Mouse (Mus musculus): ENCODE measurements around the gene Hcn3. TPM values are rescaled to one million over a fixed set of nuclear protein-coding genes. Genes with fewer than 3 reads are reported as not detected.
"Not testable (repeated sequence)": the region's sequence is repeated elsewhere in the genome, so short reads cannot be mapped to it uniquely, and the experiment has no call there.

Gene Hcn3
- polyA plus RNA-seq, 1 experiment from 2014 or later = 9.1 TPM

DNA sequence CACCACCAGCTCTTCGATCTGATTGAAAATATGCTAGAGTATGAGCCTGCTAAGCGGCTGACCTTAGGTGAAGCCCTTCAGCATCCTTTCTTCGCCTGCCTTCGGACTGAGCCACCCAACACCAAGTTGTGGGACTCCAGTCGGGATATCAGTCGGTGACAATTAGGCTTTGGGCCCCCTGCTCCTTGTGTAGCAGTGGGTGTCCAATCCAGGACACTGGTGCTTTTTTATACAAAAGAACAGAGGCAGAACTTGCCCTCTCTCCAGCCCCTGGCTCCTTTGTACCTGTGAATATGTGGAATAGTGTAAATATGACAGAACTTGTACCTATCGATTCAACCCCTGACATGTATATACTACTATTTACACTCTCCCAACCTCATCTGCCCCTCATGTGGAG is 16.4 kb upstream of the Hcn3 start:
- Histone ChIP-seq H3K27ac (no peak overlapping the region), H3K4me3 (no peak overlapping the region), H3K4me1 (replicated peaks) (peaks cover 18% of the 10 kb centered on the region), H3K27me3 (ENCODE audit: insufficient read depth, poor library complexity, severe bottlenecking) (no peaks in the 10 kb centered on the region), H3K36me3 (peaks cover 79% of the 10 kb centered on the region), H3K9me3 (no peaks in the 10 kb centered on the region)
- WGBS = 87% methylated on average over 7 of the region's 7 CpGs
- no peak for DNase-seq (ENCODE audit: low spot score)

DNA sequence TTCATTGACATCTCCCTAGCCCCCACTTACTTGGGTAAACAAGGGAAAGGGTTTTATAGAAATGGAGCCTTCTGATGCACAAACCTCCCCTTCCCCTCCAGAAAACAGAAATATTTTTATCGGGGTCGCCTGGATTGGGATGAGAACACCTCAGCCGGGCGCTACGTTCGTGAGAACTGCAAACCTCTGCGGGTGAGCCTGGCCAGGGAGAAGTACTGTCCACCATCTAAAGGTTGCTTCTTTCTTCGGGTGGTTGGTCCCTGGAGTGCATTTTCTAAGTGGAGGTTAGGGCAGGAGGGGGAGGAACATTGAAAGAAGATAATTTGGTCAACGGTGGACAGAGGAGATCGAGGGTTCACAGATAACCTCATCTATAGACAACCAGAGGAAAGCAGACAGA is 15.5 kb upstream of the Hcn3 start:
- DNase-seq (ENCODE audit: low spot score) = no peak
- Histone ChIP-seq H3K36me3 (peaks cover 79% of the 10 kb centered on the region), H3K4me1 (replicated peaks) (peaks cover 18% of the 10 kb centered on the region), H3K9me3 (no peaks in the 10 kb centered on the region), H3K27me3 (ENCODE audit: insufficient read depth, poor library complexity, severe bottlenecking) (no peaks in the 10 kb centered on the region), H3K4me3 (no peak overlapping the region), H3K27ac (no peak overlapping the region)
- 96% methylated on average over 10 of the region's 10 CpGs for WGBS

DNA sequence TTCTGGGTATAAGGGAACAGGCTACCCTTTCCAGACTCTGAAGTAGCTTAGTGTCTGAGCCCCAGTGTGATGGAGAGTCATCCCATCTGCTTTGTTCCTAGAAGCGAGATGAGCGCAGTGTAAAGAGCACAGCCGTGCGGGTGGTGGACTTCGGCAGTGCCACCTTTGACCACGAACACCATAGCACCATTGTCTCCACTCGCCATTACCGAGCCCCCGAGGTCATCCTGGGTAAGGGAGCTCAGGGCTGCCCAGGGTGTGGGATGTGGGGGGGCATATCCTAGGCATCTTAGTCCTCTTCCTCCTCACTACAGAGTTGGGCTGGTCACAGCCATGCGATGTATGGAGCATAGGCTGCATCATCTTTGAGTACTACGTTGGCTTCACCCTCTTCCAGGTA is 14.8 kb upstream of the Hcn3 start:
- H3K36me3 ChIP-seq = peaks cover 79% of the 10 kb centered on the region
- H3K9me3 ChIP-seq = no peaks in the 10 kb centered on the region
- H3K4me3 ChIP-seq = no peak overlapping the region
- H3K27me3 ChIP-seq (ENCODE audit: insufficient read depth, poor library complexity, severe bottlenecking) = no peaks in the 10 kb centered on the region
- no peak for DNase-seq (ENCODE audit: low spot score)
- peaks cover 18% of the 10 kb centered on the region for H3K4me1 ChIP-seq (replicated peaks)
- no peak overlapping the region for H3K27ac ChIP-seq
- 93% methylated on average over 11 of the region's 11 CpGs for WGBS

DNA sequence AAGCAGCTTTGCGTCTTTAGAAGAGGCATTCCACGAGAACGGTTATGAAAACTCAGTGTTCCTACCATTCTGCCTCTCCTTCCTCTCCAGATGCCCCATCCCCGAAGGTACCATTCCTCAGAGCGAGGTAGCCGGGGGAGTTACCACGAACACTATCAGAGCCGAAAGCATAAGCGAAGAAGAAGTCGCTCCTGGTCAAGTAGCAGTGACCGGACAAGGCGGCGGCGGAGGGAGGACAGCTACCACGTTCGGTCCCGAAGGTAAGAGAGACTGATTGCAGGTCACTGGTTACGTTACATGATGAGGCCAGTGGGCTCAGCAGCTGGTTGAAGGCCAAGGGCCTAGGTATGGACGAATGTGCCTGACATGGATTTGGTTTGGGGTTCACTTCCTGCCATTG is 6.9 kb upstream of the Hcn3 start:
- H3K4me3 ChIP-seq = 0 out of 2 replicates have a peak overlapping the region, but pooled peaks have one; percentile 99
- H3K36me3 ChIP-seq = peaks cover 60% of the 10 kb centered on the region
- no peak overlapping the region for H3K27ac ChIP-seq
- H3K27me3 ChIP-seq (ENCODE audit: insufficient read depth, poor library complexity, severe bottlenecking) = no peaks in the 10 kb centered on the region
- H3K9me3 ChIP-seq = no peaks in the 10 kb centered on the region
- DNase-seq (ENCODE audit: low spot score) = no peak
- WGBS = 97% methylated on average over 19 of the region's 19 CpGs
- H3K4me1 ChIP-seq (replicated peaks) = peaks cover 29% of the 10 kb centered on the region

DNA sequence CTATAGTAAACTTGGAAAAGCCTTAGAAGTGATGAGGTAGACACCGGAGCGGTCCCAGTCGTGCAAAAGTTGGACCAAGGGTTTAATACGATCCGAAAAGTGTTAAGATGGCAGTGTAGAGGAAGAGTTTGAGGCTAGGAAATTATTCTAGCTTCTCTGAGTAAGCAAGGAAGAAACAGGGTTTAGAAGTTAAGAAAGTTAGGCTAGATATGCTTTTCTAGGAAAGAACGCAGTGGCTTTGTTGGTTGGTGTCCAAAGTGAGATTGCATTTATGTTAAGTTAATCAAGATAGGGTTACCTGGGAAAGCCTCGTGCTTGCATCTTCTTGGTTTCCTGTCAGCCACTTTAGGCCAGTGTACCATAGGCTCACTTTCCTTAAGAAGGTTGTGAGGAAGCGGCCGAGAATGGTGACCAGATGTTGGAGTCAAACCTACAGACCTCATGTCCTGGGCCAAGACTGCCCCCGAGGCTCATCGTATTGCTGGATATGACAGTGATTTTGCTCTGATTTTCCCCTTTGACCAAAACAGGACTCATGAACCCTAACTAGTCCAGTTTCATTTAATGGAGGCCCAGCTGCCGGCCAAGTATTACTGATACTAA is 5.4 kb upstream of the Hcn3 start:
- Histone ChIP-seq H3K27ac (peak overlapping the region; percentile 99), H3K4me1 (replicated peaks) (peaks cover 30% of the 10 kb centered on the region), H3K36me3 (peaks cover 44% of the 10 kb centered on the region), H3K9me3 (no peaks in the 10 kb centered on the region), H3K27me3 (ENCODE audit: insufficient read depth, poor library complexity, severe bottlenecking) (no peaks in the 10 kb centered on the region), H3K4me3 (peak overlapping the region; percentile 99)
- DNase-seq (ENCODE audit: low spot score) = no peak
- WGBS = 30% methylated on average over 12 of the region's 12 CpGs

DNA sequence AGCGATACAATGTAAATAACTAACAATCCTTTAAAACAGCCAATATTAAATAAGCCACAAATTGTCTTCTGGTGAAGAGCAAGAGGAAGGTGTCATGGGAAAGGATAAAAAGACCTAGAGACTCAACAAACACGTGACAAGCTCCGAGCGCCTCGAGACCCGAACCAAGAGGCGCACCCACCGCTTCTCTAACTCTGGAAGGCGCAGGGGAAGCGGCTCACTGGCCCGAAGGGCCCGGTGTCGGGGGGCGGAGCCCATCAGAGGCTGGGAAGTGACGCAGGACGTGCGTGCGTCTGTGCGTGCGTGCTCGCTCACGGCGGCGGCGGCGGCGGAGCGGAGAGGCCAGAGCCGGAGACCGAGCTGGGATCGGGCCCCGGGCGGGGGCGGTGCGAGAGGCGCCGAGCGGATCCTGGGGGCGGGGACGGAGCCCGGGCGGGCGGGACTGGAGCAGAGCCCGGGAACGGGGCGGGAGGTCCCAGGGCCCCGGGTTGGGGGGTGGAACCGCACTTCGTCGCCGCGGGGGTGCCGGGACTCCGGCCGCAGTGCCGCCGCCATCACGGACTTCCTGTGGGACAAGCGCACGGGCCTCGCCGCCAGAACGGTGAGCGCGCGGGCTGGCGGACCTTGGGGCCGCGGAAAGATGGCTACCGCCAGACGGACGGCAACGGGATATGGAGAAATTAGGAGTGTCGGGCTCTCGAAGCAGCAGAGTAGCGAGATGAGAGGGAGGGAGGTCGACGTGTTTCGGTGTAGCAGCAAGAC is 4.7 kb upstream of the Hcn3 start, which contains the start of gene Clk2:
TSS of gene Clk2 (plus strand) at position 290 of the 762 bp plus-strand sequence.
- Histone ChIP-seq H3K9me3 (no peaks in the 10 kb centered on the region), H3K27ac (peak within 1 kb of the TSS; percentile 99), H3K27me3 (ENCODE audit: insufficient read depth, poor library complexity, severe bottlenecking) (no peaks in the 10 kb centered on the region; the same call in 1 of the 2 replicates), H3K4me3 (peak within 1 kb of the TSS; percentile 99), H3K36me3 (peaks cover 37% of the 10 kb centered on the region), H3K4me1 (replicated peaks) (peaks cover 37% of the 10 kb centered on the region)
- DNase-seq (ENCODE audit: low spot score) = peak; percentile 96
- under 1% methylated on average over 79 of the region's 79 CpGs for WGBS

DNA sequence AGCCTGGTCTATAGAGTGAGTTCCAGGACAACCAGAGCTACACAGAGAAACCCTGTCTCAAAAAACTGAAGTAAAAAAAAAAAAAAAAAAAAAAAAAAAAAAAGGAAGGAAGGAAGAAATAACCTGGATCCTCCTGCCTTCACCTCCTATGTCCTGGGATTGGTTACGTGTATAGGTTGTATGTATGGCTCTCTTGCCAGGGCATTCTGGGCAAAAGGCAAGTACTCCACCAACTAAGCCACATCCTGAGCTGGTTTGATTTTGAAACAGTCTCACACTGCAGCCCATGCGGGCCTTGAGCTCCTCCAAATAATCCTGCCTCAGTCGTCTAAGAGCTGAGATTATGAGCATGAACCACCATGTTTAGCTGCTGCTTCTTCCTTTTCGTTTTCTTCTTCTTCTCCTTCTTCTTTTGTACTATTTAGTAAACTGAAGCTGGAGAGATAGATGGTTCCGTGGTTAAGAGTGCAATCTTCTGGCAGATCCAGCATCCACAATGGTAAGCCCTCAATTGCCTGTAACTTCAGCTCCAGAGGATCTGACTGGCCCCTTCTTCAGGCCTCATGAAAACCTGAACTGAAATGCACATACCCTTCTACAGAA is 3.7 kb upstream of the Hcn3 start:
- H3K27ac ChIP-seq = peak overlapping the region; percentile 99
- H3K4me3 ChIP-seq = peak overlapping the region; percentile 99; the same call in 1 of the 2 replicates
- WGBS = 74% methylated on average over 5 of the region's 5 CpGs
- peaks cover 28% of the 10 kb centered on the region for H3K36me3 ChIP-seq
- H3K27me3 ChIP-seq (ENCODE audit: insufficient read depth, poor library complexity, severe bottlenecking) = peaks cover 6% of the 10 kb centered on the region
- no peaks in the 10 kb centered on the region for H3K9me3 ChIP-seq
- H3K4me1 ChIP-seq (replicated peaks) = peaks cover 46% of the 10 kb centered on the region
- no peak for DNase-seq (ENCODE audit: low spot score)

DNA sequence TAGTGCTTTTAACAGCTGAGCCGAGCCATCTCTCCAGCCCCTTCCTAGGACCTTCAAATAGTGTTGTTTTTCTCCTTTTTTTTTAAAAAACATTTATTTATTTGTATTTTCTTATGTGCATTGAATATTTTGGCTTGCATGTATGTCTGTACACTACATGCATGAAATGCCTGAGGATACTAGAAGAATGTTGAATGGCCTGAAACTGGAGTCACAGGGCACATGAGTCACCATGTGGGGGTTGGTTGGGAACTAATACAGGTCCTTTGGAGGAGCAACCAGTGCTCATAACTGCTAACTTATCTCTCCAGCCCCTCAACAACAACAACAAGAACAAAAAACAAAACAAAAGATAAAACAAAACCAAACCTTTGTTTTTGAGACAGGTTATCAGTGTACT is 3.1 kb upstream of the Hcn3 start:
- no peak overlapping the region for H3K27ac ChIP-seq
- DNase-seq (ENCODE audit: low spot score) = no peak
- no peak overlapping the region for H3K4me3 ChIP-seq
- peaks cover 13% of the 10 kb centered on the region for H3K27me3 ChIP-seq (ENCODE audit: insufficient read depth, poor library complexity, severe bottlenecking)
- H3K4me1 ChIP-seq (replicated peaks) = peaks cover 52% of the 10 kb centered on the region
- whole genome bisulfite sequencing = 85% methylated on average over 1 of the region's 1 CpGs
- H3K9me3 ChIP-seq = no peaks in the 10 kb centered on the region
- peaks cover 22% of the 10 kb centered on the region for H3K36me3 ChIP-seq

DNA sequence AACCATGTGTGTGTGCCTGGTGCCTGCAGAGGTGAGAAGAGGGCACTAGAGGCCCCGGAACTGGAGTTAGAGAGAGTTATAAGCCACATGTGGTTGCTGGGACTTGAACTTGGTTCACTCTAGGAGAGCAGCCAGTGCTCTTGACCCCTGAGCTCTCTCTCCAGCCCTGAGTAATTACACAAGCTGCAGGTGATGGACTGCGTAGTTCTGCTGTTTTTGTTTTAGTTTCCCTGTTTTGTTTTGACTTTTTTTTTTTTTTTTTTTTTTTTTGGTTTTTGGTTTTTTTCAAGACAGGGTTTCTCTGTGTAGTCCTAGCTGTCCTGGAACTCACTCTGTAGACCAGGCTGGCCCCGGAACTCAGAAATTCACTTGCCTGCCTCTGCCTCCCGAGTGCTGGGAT is 1.8 kb upstream of the Hcn3 start:
- H3K36me3 ChIP-seq = peaks cover 8% of the 10 kb centered on the region
- no peaks in the 10 kb centered on the region for H3K9me3 ChIP-seq
- H3K27me3 ChIP-seq (ENCODE audit: insufficient read depth, poor library complexity, severe bottlenecking) = peaks cover 14% of the 10 kb centered on the region
- no peak for DNase-seq (ENCODE audit: low spot score)
- H3K27ac ChIP-seq = no peak overlapping the region
- 82% methylated on average over 4 of the region's 4 CpGs for WGBS
- no peak overlapping the region for H3K4me3 ChIP-seq
- H3K4me1 ChIP-seq (replicated peaks) = peaks cover 50% of the 10 kb centered on the region

DNA sequence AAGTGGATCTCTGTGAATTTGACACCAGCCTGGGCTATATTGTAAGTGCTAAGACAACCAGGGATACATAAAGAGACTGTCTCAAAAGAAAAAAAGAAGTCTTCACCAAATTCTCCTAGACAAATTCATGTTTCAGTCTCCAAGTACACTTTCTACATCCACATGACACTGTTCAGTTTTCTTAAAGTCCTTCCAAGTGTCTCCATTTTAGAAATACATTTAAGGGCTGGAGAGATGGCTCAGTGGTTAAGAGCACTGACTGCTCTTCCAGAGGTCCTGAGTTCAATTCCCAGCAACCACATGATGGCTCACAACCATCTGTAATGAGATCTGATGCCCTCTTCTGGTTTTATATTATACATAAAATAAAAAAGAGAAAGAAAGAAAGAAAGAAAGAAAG is 1.2 kb upstream of the Hcn3 start:
- not testable (repeated sequence) for H3K36me3 ChIP-seq; H3K9me3 ChIP-seq; DNase-seq (ENCODE audit: low spot score); H3K27ac ChIP-seq; H3K4me3 ChIP-seq
- H3K27me3 ChIP-seq (ENCODE audit: insufficient read depth, poor library complexity, severe bottlenecking) = peaks cover 14% of the 10 kb centered on the region
- peaks cover 45% of the 10 kb centered on the region for H3K4me1 ChIP-seq (replicated peaks)

DNA sequence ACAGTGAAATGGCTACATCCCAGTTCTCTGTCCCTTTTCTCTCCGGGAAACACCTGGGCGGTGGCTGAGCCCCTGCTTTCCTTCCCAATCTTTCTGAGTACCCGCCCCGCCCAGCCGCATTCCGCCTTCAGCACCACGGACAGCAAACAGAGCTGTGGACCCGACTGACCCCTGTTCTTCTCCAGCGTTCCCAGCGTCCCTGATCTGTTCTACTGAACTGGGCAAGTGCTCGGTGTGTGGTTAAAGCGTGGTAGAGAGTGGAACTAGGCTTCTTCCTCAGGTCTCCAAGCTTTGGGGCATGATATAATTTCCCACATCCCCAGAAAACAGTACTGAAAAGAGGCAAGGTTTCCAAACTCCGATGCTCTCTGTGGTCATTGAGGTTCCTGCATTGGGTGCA is 785 bp downstream of the Hcn3 start:
- no peak overlapping the region for H3K27ac ChIP-seq
- WGBS = 2% methylated on average over 13 of the region's 13 CpGs
- peak; percentile 76 for DNase-seq (ENCODE audit: low spot score)

DNA sequence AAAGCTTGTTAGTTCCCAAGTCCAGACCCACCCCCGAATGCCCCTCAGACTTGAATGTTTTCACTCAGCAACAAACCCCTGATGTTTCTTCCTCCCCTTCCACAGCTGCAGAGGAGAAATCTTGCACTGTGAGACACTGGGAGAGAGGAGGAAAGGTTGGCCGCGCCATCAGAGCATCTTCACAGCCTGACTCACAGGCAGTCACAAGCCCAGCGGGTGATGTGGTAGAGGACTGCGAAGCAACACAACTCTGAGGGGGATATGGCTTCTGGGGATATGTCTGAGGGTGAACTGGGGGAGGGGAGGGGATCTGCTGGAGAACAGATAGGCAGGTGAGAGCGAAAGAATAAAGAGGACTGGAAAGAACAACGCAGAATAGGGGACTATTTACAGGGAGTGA is 1.3 kb downstream of the Hcn3 start:
- Histone ChIP-seq H3K27me3 (ENCODE audit: insufficient read depth, poor library complexity, severe bottlenecking) (peaks cover 14% of the 10 kb centered on the region), H3K36me3 (no peaks in the 10 kb centered on the region), H3K4me3 (peak overlapping the region; percentile 80), H3K27ac (no peak overlapping the region), H3K9me3 (no peaks in the 10 kb centered on the region), H3K4me1 (replicated peaks) (peaks cover 26% of the 10 kb centered on the region)
- DNase-seq (ENCODE audit: low spot score) = no peak
- WGBS = 18% methylated on average over 7 of the region's 7 CpGs

More for the DNA sequence above, 785 bp downstream of the Hcn3 start:
- peaks cover 32% of the 10 kb centered on the region for H3K4me1 ChIP-seq (replicated peaks)
- peaks cover 14% of the 10 kb centered on the region for H3K27me3 ChIP-seq (ENCODE audit: insufficient read depth, poor library complexity, severe bottlenecking)
- peak overlapping the region; percentile 80 for H3K4me3 ChIP-seq
- no peaks in the 10 kb centered on the region for H3K36me3 ChIP-seq
- H3K9me3 ChIP-seq = no peaks in the 10 kb centered on the region

DNA sequence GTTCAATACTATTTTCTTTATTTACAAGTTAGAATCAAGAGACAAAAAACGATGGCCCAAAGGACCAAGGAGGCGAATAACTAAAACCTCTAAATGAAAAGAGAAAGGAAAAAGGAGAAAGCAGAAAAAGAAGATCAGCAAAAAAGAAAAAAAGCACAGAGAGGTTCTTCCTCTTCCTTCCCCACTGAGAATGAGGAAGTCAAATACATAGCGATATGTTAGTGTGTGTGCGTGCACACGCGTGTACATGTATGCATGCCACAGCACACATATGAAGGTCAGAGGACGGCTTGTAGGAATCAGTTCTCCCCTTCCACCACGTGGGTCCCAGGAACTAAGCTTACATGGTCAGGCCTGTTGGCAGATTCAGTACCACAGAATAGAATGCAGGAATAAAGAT is 3.0 kb downstream of the Hcn3 start:
- Histone ChIP-seq H3K27me3 (ENCODE audit: insufficient read depth, poor library complexity, severe bottlenecking) (peaks cover 21% of the 10 kb centered on the region), H3K36me3 (0 out of 2 replicates have a peak, but pooled peaks cover 5% of the 10 kb centered on the region), H3K27ac (no peak overlapping the region), H3K4me1 (replicated peaks) (peaks cover 26% of the 10 kb centered on the region), H3K4me3 (no peak overlapping the region), H3K9me3 (no peaks in the 10 kb centered on the region)
- 89% methylated on average over 8 of the region's 8 CpGs for WGBS
- DNase-seq (ENCODE audit: low spot score) = no peak

Measured in hindbrain, embryonic 10.5 days (tissue).